Mouse (Mus musculus) cerebellum, adult 2 months (tissue): Measurements from ENCODE around the gene Dnah7a. TPM values are rescaled to one million over a fixed set of nuclear protein-coding genes. Genes with fewer than 3 reads are reported as not detected.
"Not testable (repeated sequence)": the region's sequence is repeated elsewhere in the genome, so short reads cannot be mapped to it uniquely, and the experiment has no call there.

Experiments used
- DNase-seq, 2 experiments: peaks; one replicate each; pipeline ENCODE4 v3.0.0; 2021
- H3K27ac ChIP-seq: fragments of 200-500 bp; 2 replicates; pipeline ENCODE4 v1.5.1; 2012; ENCODE audit warnings: low read length, control low read depth, inconsistent platforms; ENCODE audit not compliant: insufficient read depth
- H3K27me3 ChIP-seq: fragments of 200-500 bp; 2 replicates; pipeline ENCODE4 v1.6.1; 2012; ENCODE audit warnings: inconsistent platforms, mild to moderate bottlenecking, low read length, moderate library complexity; ENCODE audit not compliant: control insufficient read depth, insufficient read depth
- H3K4me1 ChIP-seq: fragments of 200-500 bp; 2 replicates; pipeline ENCODE4 v1.6.1; 2011; ENCODE audit warnings: low read length; ENCODE audit not compliant: control insufficient read depth, insufficient read depth
- H3K4me3 ChIP-seq: fragments of 200-500 bp; replicated peaks from 2 replicates; pipeline ENCODE3; 2011; ENCODE audit warnings: mild to moderate bottlenecking, low read depth, low read length, control low read depth; ENCODE audit not compliant: insufficient read depth
- CTCF ChIP-seq: fragments of 200-500 bp; IDR thresholded peaks from 2 replicates; pipeline ENCODE4 v1.5.1; 2011; ENCODE audit warnings: low read depth, mild to moderate bottlenecking, control low read depth, low read length, moderate library complexity, borderline replicate concordance; ENCODE audit not compliant: insufficient read depth
- POLR2A ChIP-seq: fragments of 200-500 bp; IDR thresholded peaks from 2 replicates; pipeline ENCODE4 v1.6.1; 2011; ENCODE audit warnings: low read length, control low read depth, borderline replicate concordance; ENCODE audit not compliant: insufficient read depth
- WGBS: fragments of 180-500 bp; shearing (Covaris S2); methylation state at CpG from one replicate; pipeline ENCODE4 v1.1.7; 2018; 5-methylcytosine and 5-hydroxymethylcytosine counted together
- polyA plus RNA-seq: library from polyadenylated mRNA; depleted of rRNA; stranded (reverse); fragments of >200 nt; gene quantifications from 2 replicates; pipeline ENCODE4 v1.2.3, GENCODE M21; 2012

Gene Dnah7a
- polyA plus RNA-seq, 1 experiment = 1.5 TPM

DNA sequence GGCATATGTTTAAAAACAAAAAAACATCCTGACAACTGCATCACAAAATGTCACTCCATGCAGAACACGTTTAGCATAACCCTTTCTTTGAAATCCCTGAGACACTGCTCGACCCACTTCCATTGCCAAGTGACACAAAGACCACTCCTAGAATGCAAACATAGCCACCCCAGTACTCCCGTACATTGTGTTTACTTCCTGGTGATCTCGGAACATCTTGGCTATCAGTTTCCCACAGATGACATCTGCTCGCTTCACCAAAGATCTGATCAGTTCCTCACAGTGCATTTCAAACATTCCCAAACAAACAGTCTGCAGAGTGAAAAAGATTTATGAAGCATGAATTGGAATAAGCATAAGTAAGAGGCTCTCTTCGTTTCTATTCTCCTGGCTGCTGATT, 76.6 kb downstream of the Dnah7a start:
- TF ChIP-seq POLR2A (no peak), CTCF (no peak)
- no peak overlapping the region for H3K27ac ChIP-seq
- H3K27me3 ChIP-seq = no peaks in the 10 kb centered on the region
- H3K4me3 ChIP-seq = no peak overlapping the region
- 18% methylated on average over 6 of the region's 6 CpGs for WGBS
- DNase-seq = no peak
- H3K4me1 ChIP-seq = no peaks in the 10 kb centered on the region

GRCm38 (mm10) chr1:53613486-53613885, 93.1 kb downstream of the Dnah7a start:
- Histone ChIP-seq H3K27me3 (no peaks in the 10 kb centered on the region), H3K4me1 (no peaks in the 10 kb centered on the region), H3K27ac (no peak overlapping the region), H3K4me3 (no peak overlapping the region)
- 91% methylated on average over 16 of the region's 16 CpGs for WGBS
- TF ChIP-seq POLR2A (no peak), CTCF (no peak)
- DNase-seq = no peak

- not testable (repeated sequence) for H3K4me3 ChIP-seq, H3K27me3 ChIP-seq, H3K27ac ChIP-seq, H3K4me1 ChIP-seq, DNase-seq
- 6% methylated on average over 1 of the region's 1 CpGs for WGBS
These were observed 125.3 kb downstream of the Dnah7a start for GRCm38 (mm10) chr1:53581326-53581725.

DNA sequence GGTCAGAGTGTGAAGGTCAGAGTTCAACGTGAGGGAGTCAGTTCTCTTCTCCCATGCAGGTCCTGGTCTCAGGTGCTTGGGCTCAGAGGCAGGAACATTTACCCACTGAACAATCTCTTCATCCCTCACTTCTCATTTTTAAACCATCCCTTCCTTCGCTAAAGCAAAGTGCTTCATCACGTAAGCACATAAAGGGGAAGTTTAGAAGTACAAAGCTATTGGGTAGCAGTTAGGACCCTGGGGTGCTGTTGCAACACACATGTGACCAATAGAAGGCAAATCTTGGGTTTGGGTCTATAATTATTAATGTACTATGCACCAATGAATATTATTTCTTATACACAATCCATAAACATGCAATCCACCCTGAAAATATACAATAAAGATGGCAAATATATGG, 148.7 kb downstream of the Dnah7a start:
- not testable (repeated sequence) for H3K27me3 ChIP-seq, H3K4me1 ChIP-seq, DNase-seq, H3K27ac ChIP-seq, H3K4me3 ChIP-seq
- WGBS = 92% methylated on average over 3 of the region's 3 CpGs

DNA sequence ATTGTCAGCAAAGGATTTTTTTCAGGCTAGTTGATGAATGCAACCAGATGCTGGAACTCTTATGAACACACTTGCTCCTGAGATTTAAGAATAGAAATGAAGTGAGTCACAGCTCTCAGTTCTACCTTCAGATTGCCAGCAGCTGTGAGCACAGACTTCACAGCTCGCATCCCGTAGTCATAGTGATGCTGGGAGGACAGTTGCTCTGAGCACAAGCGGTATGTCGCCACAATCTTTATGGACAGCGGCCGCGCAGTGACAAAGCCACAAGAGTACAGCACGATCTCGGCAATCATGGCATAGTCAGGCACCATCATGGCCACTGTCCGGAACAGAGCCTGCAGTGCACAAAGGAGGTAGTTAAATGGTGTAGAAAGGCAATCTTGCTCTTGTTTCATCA, 159.6 kb downstream of the Dnah7a start:
- not testable (repeated sequence) for H3K4me1 ChIP-seq, H3K27me3 ChIP-seq, H3K27ac ChIP-seq, H3K4me3 ChIP-seq, DNase-seq
- WGBS = 95% methylated on average over 10 of the region's 10 CpGs

- H3K27ac ChIP-seq, DNase-seq, H3K27me3 ChIP-seq, H3K4me3 ChIP-seq, H3K4me1 ChIP-seq: not testable (repeated sequence)
- WGBS = 44% methylated on average over 2 of the region's 2 CpGs
These were observed 168.2 kb downstream of the Dnah7a start for GRCm38 (mm10) chr1:53538356-53538755.

DNA sequence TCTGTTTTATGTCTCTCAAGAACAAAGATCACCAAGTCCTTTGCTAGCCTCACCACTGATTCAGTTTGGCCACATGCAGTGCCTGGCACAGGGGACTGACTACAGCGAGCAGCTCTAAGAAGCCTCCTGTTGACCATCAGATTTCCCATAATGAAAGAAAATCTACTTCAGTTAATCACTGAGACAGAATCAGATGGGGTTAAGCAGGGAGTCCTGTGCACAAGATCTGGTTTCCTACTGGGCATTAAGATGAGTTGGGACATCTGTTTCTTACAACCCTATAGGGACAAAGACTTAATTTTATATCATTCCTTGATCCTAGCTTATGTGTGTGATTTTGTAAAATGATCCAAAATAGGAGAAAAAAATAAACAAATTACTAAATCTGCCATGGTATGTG, 171.8 kb downstream of the Dnah7a start:
- H3K4me3 ChIP-seq, H3K27ac ChIP-seq, DNase-seq, H3K4me1 ChIP-seq, H3K27me3 ChIP-seq: not testable (repeated sequence)
- WGBS = 8% methylated on average over 1 of the region's 1 CpGs

DNA sequence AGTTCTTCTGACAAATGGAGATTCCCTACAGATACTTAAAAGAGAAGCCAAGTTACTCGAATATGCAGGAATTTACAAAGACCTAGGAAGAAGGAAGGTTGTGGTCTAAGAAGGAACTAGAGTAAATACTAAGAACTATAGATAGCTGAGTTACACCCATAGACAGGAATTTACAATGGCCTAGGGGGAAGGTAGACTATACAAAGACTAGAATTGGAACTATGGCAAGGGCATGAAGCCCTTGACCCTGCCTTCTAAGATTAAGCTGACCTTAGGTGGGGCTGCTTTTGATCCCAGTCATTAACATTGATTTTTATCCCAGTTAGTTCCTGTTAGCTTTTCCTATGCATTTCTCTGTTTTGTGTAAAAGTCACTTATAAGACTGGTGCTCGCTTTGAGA, 180.6 kb downstream of the Dnah7a start:
- not testable (repeated sequence) for H3K4me3 ChIP-seq, H3K4me1 ChIP-seq, DNase-seq, H3K27ac ChIP-seq, H3K27me3 ChIP-seq
- WGBS = 81% methylated on average over 2 of the region's 2 CpGs

DNA sequence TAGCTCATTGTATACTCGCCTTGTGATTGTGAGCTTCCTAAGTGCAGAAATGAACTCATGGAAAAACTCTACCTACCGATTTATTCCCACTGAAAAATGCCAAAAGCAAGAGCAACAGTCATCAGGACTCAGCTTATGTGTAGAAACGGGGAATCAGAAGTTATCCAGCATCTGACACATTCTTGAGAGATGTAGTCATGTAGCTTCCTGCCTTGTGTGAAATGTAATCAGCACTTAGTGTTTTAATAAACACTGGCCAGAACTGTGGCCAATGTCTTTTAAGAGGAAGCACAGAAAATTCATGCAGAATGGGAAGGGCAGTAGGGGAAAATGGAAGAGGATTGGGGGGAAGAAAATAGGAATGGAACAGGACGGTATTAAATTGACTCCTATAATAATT, 232.9 kb downstream of the Dnah7a start:
- Histone ChIP-seq H3K4me1 (no peaks in the 10 kb centered on the region), H3K27me3 (no peaks in the 10 kb centered on the region), H3K4me3 (no peak overlapping the region), H3K27ac (no peak overlapping the region)
- no peak for TF ChIP-seq POLR2A
- TF ChIP-seq CTCF = no peak
- WGBS = 75% methylated on average over 4 of the region's 4 CpGs
- DNase-seq = no peak

DNA sequence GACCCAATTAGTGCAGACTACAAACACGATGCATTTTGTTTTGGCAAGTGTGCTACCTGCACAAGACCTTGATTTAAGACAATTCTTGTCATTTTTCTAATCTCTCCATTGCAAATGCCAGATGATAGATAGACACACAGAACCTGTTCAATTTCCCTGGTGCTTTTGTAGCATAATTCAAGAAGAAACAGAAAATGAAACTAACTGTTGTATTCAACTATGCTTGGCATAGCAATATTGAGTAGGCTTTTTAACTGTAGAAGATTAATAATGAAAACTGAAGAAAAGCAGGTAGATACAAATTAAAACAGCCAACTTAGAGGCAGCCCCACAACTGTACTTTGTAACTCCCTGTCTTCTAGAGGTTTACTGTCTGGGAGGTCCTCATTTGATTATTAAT, 234.5 kb downstream of the Dnah7a start:
- H3K27me3 ChIP-seq, H3K27ac ChIP-seq, H3K4me3 ChIP-seq, H3K4me1 ChIP-seq, DNase-seq: not testable (repeated sequence)
- WGBS = 63% methylated on average over 1 of the region's 1 CpGs
